Mouse (Mus musculus): ENCODE results near the gene Ankrd49.

The Ankrd49 gene

DNA sequence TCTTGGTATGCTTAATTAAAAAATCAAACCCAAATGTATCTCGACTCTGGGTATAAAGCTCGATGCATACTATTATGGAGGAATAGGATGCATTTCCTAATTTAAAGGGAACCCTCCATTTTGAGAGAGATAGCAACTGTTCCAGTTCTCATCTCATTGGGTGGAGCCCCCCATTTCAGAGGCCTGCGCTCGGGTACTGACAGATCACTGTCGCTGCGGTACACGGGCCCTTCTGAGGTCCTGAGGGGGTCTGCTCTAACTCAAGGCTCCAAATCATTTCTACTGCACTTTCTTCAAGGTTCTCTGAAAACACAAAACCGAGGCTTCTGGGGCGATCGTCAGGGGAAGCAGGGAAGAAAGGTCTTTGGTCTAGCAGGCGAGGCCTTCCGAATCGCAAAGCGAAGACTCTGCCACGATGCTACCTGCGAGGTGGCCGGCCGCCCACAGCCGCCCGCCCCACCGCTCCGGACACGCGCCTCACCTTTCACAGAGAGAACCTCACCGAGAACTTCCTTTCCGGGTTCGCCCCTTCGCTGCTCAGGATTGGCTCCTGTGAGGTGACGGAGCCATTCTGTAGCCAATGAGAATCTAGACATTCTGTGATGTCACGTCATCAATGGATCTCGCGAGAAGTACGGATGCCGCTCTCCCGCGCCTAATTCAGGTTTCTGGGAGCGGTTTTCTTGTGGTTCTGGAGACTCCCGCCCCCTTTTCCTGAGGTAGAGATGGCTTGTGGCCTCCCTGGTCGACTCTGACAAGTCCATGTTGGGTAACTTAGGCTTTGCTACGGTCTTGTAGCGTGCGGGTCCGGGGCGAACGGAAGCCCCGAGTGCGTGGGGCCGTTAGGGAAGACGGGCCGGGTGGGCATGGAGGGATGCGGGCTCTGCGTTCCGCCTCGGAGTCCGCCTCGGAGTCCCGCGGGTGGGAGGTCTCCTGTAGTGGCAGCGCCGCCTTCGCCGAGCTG lies at the start of gene Ankrd49, which contains the start of gene Mre11a:
Gene Ankrd49, minus strand, starts transcription at position 818 of the 964 bp plus-strand sequence.
Gene Mre11a, plus strand, starts transcription at position 616 of the 964 bp plus-strand sequence.
- DNase-seq (ENCODE audit: low spot score): peak; percentile 85

DNA sequence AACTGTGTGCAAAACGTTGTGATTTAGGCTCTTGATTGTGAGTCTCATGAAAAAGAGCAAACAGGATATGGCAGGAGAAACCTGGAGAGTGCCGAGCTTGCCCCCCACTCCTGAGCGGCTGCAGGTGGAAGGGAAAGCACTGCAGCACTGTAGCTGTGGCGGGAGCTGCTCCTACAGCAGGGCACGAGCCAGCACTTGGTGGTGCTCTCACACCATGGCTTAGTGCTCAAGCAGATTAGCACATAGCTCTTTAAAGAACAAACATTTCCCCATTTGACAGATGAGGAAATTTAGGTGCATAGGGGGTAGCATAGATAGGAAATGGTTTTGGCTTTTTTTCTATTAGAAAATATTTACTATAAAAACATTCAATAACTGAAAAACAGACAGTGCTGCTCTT lies 47.4 kb upstream of the Ankrd49 start:
- no peak for DNase-seq (ENCODE audit: low spot score)

DNA sequence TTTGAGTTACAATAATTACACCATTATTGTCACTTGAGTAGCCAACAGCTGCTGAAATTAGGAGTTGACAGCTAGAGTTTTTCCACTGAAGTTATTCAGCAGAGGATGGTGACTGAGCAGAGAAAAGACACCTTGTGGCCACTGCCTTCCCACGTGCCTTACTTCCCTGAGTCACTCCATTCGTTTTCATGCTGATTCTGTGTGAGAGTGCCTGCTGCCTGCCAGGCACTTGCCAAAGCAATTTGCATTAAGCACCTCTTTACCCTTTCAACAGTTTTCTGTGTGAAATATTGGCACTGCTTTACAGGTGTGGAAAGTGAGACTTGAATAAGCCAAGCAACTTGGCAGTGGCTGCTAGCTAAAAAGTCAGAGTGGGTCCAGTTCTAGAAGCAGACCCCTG lies 43.2 kb upstream of the Ankrd49 start:
- DNase-seq (ENCODE audit: low spot score): no peak

GRCm38 (mm10) chr9:14824840-14825239 lies 40.2 kb upstream of the Ankrd49 start:
- DNase-seq (ENCODE audit: low spot score): no peak

- DNase-seq (ENCODE audit: low spot score): no peak
Measured at GRCm38 (mm10) chr9:14821396-14821795, 36.7 kb upstream of the Ankrd49 start.

DNA sequence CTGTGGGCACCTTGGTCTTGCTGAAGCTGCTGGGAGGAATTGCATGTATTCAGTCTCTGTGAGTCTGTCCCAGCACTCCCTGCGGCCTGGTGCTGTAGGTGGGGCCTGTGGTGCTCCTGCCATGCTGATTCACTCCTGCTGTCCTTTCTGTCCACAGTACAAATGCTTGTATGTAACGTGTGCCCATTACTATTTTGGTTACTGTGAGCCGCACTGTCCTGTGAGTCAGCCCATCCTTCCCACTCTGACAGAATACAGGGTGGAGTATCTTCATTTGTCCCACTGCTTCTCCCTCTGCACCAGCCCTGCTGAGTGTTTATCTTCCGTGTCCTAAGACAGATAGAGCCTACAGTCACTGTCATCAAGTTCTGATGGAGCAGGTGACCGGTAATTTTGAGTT lies 25.5 kb upstream of the Ankrd49 start:
- DNase-seq (ENCODE audit: low spot score): no peak

DNA sequence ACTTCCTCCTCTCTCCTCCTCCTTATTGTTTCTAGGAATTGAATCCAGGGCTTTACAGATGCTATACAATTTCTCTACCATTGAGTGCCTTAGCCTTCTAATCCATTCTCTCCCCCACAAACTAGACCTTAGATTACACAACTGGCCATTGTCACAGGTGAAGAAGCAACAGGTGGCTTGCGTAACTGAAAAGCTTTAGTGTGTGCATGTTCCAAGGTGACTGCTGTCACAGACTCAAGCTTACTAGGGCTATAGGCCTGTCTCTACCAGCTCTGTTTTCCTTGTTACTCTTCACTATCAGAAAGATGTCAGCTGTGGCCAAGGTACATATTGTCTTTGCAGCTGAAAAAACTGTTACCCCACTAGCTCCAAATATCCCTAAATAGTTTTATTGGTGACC lies 22.1 kb upstream of the Ankrd49 start:
- DNase-seq (ENCODE audit: low spot score): no peak

DNA sequence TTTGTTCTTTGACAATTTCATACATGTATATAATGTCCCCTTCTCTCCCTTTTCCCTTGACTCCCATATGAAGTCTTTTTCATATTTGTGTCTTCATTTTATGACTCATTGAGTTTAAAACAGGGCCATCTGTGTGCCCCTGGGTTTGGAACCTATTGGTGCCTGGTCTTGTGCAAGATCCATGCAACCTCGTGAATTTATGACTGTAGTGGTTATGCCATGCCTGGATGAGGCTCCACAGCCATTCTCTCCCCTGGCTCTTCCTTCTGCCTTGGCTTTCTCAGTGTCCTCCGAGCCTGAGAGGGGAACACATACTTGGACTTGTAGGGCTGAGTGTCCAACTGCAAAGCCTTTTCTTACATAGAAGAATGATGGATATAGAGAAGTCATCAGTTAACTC lies 21.1 kb upstream of the Ankrd49 start:
- no peak for DNase-seq (ENCODE audit: low spot score)

GRCm38 (mm10) chr9:14787356-14787755 lies 2.7 kb upstream of the Ankrd49 start:
- no peak for DNase-seq (ENCODE audit: low spot score)

DNA sequence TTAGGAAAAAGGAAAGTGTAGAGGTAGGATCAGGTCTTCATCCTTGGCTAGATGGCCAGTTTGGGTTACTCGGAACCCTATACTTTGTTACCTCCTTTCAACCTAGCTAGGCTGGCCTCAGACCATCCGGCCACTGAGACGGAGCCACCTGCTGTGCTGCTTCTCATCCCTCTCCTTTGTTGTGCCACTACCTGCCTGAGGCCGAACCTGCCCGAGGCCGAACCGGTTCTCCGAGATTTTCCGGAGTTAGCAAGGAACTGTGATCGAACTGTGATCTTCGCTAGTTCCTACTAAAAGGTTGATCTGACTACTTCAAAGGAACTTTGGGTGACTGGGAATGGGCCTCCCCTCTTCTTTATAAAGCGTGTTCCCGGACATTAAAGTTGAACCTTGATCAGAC lies 6.3 kb downstream of the Ankrd49 start:
- no peak for DNase-seq (ENCODE audit: low spot score)

DNA sequence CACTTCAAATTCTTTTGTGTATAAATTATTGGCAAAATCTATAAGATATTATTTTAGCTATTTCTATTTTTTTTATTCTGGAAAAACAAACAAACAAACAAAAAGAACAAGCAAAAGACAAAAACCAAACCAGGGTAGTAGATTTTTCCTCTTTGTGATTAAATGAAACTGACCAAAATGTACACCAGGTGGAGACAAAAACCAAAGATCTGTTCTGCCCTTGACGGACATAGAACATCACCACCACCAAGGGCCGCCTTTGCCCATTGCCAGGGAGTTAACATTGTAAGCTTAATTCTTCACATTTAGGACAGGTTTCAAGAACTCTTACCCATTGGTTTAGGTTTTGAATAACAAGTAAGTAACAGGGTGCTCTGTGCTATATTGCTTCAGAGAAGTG lies 10.8 kb downstream of the Ankrd49 start:
- DNase-seq (ENCODE audit: low spot score): no peak

- DNase-seq (ENCODE audit: low spot score): no peak
Measured at GRCm38 (mm10) chr9:14772074-14772473, 12.6 kb downstream of the Ankrd49 start.

GRCm38 (mm10) chr9:14770803-14771471 lies 13.7 kb downstream of the Ankrd49 start, which contains the start of gene 1700012B09Rik:
TSS of gene 1700012B09Rik (minus strand) at chr9:14771030.
- no peak for DNase-seq (ENCODE audit: low spot score)

DNA sequence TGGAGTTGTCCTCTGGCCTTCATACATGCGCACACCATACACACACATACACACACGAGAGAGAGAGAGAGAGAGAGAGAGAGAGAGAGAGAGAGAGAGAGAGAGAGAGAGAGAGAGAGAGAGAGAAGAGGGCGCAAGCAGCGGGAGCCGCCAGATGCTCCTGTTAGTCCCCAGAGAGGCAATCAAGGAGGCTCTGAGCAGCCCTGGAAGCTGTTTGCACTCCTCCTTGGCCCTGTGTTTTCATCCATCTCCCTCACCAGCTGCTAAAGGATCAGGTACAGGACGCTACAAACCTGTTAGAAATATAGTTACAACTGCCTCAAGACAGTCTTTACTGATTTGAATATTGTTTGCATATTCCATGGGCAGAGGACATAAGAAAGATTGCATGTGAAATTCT lies 14.8 kb downstream of the Ankrd49 start:
- DNase-seq (ENCODE audit: low spot score): no peak

GRCm38 (mm10) chr9:14764765-14765164 lies 19.9 kb downstream of the Ankrd49 start:
- peak; percentile 19 for DNase-seq (ENCODE audit: low spot score)

- DNase-seq (ENCODE audit: low spot score): no peak
Measured at GRCm38 (mm10) chr9:14759261-14759660, 25.4 kb downstream of the Ankrd49 start.

GRCm38 (mm10) chr9:14758590-14758989 lies 26.1 kb downstream of the Ankrd49 start:
- DNase-seq (ENCODE audit: low spot score): no peak

- no peak for DNase-seq (ENCODE audit: low spot score)
Measured at GRCm38 (mm10) chr9:14754469-14754868, 30.2 kb downstream of the Ankrd49 start.

- no peak for DNase-seq (ENCODE audit: low spot score)
Measured at GRCm38 (mm10) chr9:14753947-14754346, 30.7 kb downstream of the Ankrd49 start.

GRCm38 (mm10) chr9:14752001-14752522 lies 32.6 kb downstream of the Ankrd49 start, which contains the start of gene Fut4:
TSS of gene Fut4 (minus strand) at chr9:14752393.
- DNase-seq (ENCODE audit: low spot score): peak; percentile 65

- DNase-seq (ENCODE audit: low spot score): peak; percentile 28
Measured at GRCm38 (mm10) chr9:14751503-14752000, 33.1 kb downstream of the Ankrd49 start.

GRCm38 (mm10) chr9:14750901-14751502 lies 33.7 kb downstream of the Ankrd49 start:
- no peak for DNase-seq (ENCODE audit: low spot score)

All from ovary, postnatal 36 days (tissue).